ENCODE assay signal across 8 mouse cellular contexts in genomic region chr5:149321909-149322841, GRCm38 (mm10). TPM values are rescaled to one million over a fixed set of nuclear protein-coding genes. Genes with fewer than 3 reads are reported as not detected.
A peak's percentile ranks its signal among the peaks of the same experiment; 100 is the strongest.
DNase-seq lines count a peak whose midpoint lies in the region; ATAC-seq lines count a peak whose summit lies in the region.

No protein-coding gene starts in this region.

- H3K4me2 ChIP-seq in heart, embryonic 14.5 days (ENCODE audit: low read length): no peak overlapping the region
- no peak overlapping the region for H3K4me2 ChIP-seq in forebrain, embryonic 15.5 days (replicated peaks)
- no peak overlapping the region for H3K4me2 ChIP-seq in neural tube, embryonic 14.5 days (ENCODE audit: low read depth, low read length)

- H3K27me3 ChIP-seq in heart, embryonic 14.5 days (ENCODE audit: control insufficient read depth, insufficient read depth, low read length): no peaks in the 10 kb centered on the region
- H3K27me3 ChIP-seq in forebrain, embryonic 15.5 days: no peaks in the 10 kb centered on the region
- no peaks in the 10 kb centered on the region for H3K27me3 ChIP-seq in neural tube, embryonic 14.5 days (ENCODE audit: control insufficient read depth, insufficient read depth, low read length)

- 44% methylated on average over 15 of the region's 15 CpGs for WGBS in heart, embryonic 14.5 days
- 57% methylated on average over 15 of the region's 15 CpGs for WGBS in forebrain, embryonic 15.5 days
- 27% methylated on average over 15 of the region's 15 CpGs for WGBS in neural tube, embryonic 14.5 days

- no peak overlapping the region for H3K4me3 ChIP-seq in heart, embryonic 14.5 days (ENCODE audit: control insufficient read depth in 1 of 2, insufficient read depth in 1 of 2, low read depth in 1 of 2, low read length in 2 of 2)
- no peak overlapping the region for H3K4me3 ChIP-seq in forebrain, embryonic 15.5 days
- H3K4me3 ChIP-seq in neural tube, embryonic 14.5 days (ENCODE audit: low read depth, low read length): no peak overlapping the region

- H3K9ac ChIP-seq in heart, embryonic 14.5 days (ENCODE audit: low read length): no peak overlapping the region
- H3K9ac ChIP-seq in forebrain, embryonic 15.5 days (replicated peaks): no peak overlapping the region
- no peak overlapping the region for H3K9ac ChIP-seq in neural tube, embryonic 14.5 days (replicated peaks; ENCODE audit: low read depth, low read length)

- H3K9me3 ChIP-seq in heart, embryonic 14.5 days (ENCODE audit: control insufficient read depth, low read length): no peaks in the 10 kb centered on the region
- H3K9me3 ChIP-seq in forebrain, embryonic 15.5 days: no peaks in the 10 kb centered on the region
- H3K9me3 ChIP-seq in neural tube, embryonic 14.5 days (ENCODE audit: control insufficient read depth, low read length): no peaks in the 10 kb centered on the region

- H3K27ac ChIP-seq in heart, embryonic 14.5 days (replicated peaks in 1 of 2; ENCODE audit: control insufficient read depth in 1 of 2, insufficient read depth in 1 of 2, low read depth in 2 of 2, low read length in 2 of 2): peak overlapping the region; percentile 36 to 72
- peak overlapping the region; percentile 87 for H3K27ac ChIP-seq in forebrain, embryonic 15.5 days (replicated peaks)
- peak overlapping the region; percentile 55; the same call in 1 of the 2 replicates for H3K27ac ChIP-seq in neural tube, embryonic 14.5 days (ENCODE audit: low read depth, low read length)

- no peaks in the 10 kb centered on the region for H3K36me3 ChIP-seq in heart, embryonic 14.5 days (ENCODE audit: control insufficient read depth, insufficient read depth, low read length)
- no peaks in the 10 kb centered on the region for H3K36me3 ChIP-seq in forebrain, embryonic 15.5 days
- H3K36me3 ChIP-seq in neural tube, embryonic 14.5 days (ENCODE audit: control insufficient read depth, insufficient read depth, low read length): no peaks in the 10 kb centered on the region

- no peak for DNase-seq in heart, adult 18-20 months
- peak; percentile 56 to 60 for DNase-seq in kidney, postnatal 36 days
- DNase-seq in left cerebral cortex, adult 9 months (ENCODE audit: low spot score in 2 of 2): no peak
- DNase-seq in left cerebral cortex, postnatal 36 days (ENCODE audit: low spot score in 2 of 2): no peak
- DNase-seq in left cerebral cortex, adult 8-10 months (ENCODE audit: low spot score in 2 of 2): no peak

- intact Hi-C loops in left cerebral cortex, postnatal 36 days (cut with DNase I): no loop called here

- H3K4me1 ChIP-seq in heart, embryonic 14.5 days (ENCODE audit: control insufficient read depth in 2 of 2, insufficient read depth in 2 of 2, low read length in 2 of 2): peaks cover 40 to 44% of the 10 kb centered on the region in 2 experiments
- peaks cover 34% of the 10 kb centered on the region for H3K4me1 ChIP-seq in forebrain, embryonic 15.5 days
- peaks cover 17% of the 10 kb centered on the region for H3K4me1 ChIP-seq in neural tube, embryonic 14.5 days (ENCODE audit: control insufficient read depth, insufficient read depth, low read length)

- no peak for ATAC-seq in heart, embryonic 14.5 days (ENCODE audit: insufficient number of reproducible peaks, insufficient read depth, low FRiP score, low read depth)
- ATAC-seq in forebrain, embryonic 15.5 days (replicated peaks): peak; percentile 44
- no peak for ATAC-seq in neural tube, embryonic 14.5 days (ENCODE audit: low read depth)

RNA-seq across cellular contexts. Expression of gene Alox5ap, which starts 57.6 kb away (rescaled TPM):
- 7.2 and 9.2 TPM in 2 replicates for polyA plus RNA-seq in heart, embryonic 14.5 days (2014; fragmentation: Nextera tagmentation; extraction: Ambion mirVana)
- 10 to 100 TPM; 12.6 TPM for total RNA-seq in heart, adult 18-20 months (2021)
- 8.3 and 8.8 TPM in 2 replicates for polyA plus RNA-seq in forebrain, embryonic 15.5 days (2015; fragmentation: Nextera tagmentation; extraction: Ambion mirVana)
- 11.0 and 13.3 TPM in 2 replicates for polyA plus RNA-seq in neural tube, embryonic 14.5 days (2014; fragmentation: Nextera tagmentation; extraction: Ambion mirVana)
- total RNA-seq in left cerebral cortex, postnatal 36 days (2021): 10 to 100 TPM; 12.5 to 14.2 TPM
- total RNA-seq in left cerebral cortex, adult 8-10 months (2022): 10 to 100 TPM in 3 of 4 experiments, 1 to 10 TPM in 1; 6.7 to 14.3 (median 11.2) TPM

Comparison
In these comparisons a context has a peak if more than half of its experiments do, and no peak if none do; other contexts are left out.
1. DNase-seq: peak in kidney, postnatal 36 days (2 of 2); none in heart, adult 18-20 months (0 of 2), left cerebral cortex, adult 9 months (0 of 2), left cerebral cortex, postnatal 36 days (0 of 2) and left cerebral cortex, adult 8-10 months (0 of 2).
2. Peak in every context shown above with its lines, with median percentiles within 50 percentile points of each other: H3K27ac ChIP-seq.